17 mouse cellular contexts compared by ENCODE assay signal in the genomic region with DNA sequence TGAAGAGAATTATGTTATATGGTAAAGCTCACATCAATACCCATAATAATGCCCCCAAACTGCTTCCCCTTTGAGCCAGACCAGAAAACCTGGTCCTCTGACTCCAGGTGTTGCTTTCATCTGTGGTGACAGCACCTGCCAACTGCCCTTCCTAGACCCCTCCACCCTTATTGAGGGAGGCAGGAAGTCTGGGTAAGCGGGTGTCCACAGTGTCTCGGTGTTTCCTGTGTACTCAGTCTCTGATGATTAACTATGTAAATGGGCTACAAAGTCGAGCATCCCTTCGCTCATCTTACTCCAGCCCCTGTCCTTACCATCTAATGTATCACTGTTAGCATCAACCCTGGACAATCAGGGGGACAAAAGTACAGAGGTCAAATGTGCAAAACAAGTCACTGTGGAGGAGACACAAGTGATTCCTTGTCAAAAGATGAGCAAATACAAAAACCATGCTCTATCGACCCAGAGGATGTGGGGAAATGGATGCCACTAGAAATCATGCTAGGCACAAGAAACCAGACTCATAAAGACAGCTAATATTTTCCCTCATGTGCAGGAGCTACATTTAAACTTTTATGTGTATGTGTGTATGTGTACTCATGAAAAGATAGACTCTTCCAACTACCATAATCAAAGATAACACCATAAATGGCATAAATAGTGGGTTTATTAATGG.
"Had no signal": no experiment of that assay in that cellular context is flagged by ENCODE, and none has a peak within 500 bp of the region (broad histone marks: within the 10 kb centered on the region; RNA-seq: fewer than 3 reads in every experiment).

No protein-coding gene starts in this region.

- ATAC-seq: intestine, embryonic 16.5 days; lung, postnatal 0 days had no signal

- H3K36me3 ChIP-seq: liver, embryonic 15.5 days; midbrain, embryonic 10.5 days; neural tube, embryonic 12.5 days had no signal

- H3K27me3 ChIP-seq: kidney, embryonic 15.5 days; limb, embryonic 13.5 days; liver, embryonic 15.5 days; neural tube, embryonic 12.5 days had no signal

- H3K9ac ChIP-seq: kidney, embryonic 15.5 days; limb, embryonic 13.5 days; liver, embryonic 15.5 days; neural tube, embryonic 12.5 days had no signal

- DNase-seq: kidney, adult 2 months; kidney, postnatal 14 days; left cerebral cortex, postnatal 4 days; lung, adult 2 months; lung, postnatal 36 days; midbrain, embryonic 14.5 days; retina, postnatal 1 day; right cerebral cortex, postnatal 4 days; spleen, adult 18-20 months had no signal

- H3K4me2 ChIP-seq: kidney, embryonic 15.5 days; limb, embryonic 13.5 days; liver, embryonic 15.5 days; neural tube, embryonic 12.5 days had no signal

- H3K4me1 ChIP-seq: liver, embryonic 15.5 days; midbrain, embryonic 10.5 days; neural tube, embryonic 12.5 days had no signal

- H3K4me3 ChIP-seq: kidney, embryonic 15.5 days; limb, embryonic 13.5 days; liver, embryonic 15.5 days; midbrain, embryonic 10.5 days; myocyte; neural tube, embryonic 12.5 days had no signal

- H3K27ac ChIP-seq: kidney, embryonic 15.5 days; limb, embryonic 13.5 days; liver, embryonic 15.5 days; midbrain, embryonic 10.5 days; neural tube, embryonic 12.5 days had no signal

- H3K9me3 ChIP-seq: kidney, embryonic 15.5 days; limb, embryonic 13.5 days; liver, embryonic 15.5 days; midbrain, embryonic 10.5 days; neural tube, embryonic 12.5 days had no signal
